ENCODE assay signal across 20 mouse cellular contexts in the genomic region with DNA sequence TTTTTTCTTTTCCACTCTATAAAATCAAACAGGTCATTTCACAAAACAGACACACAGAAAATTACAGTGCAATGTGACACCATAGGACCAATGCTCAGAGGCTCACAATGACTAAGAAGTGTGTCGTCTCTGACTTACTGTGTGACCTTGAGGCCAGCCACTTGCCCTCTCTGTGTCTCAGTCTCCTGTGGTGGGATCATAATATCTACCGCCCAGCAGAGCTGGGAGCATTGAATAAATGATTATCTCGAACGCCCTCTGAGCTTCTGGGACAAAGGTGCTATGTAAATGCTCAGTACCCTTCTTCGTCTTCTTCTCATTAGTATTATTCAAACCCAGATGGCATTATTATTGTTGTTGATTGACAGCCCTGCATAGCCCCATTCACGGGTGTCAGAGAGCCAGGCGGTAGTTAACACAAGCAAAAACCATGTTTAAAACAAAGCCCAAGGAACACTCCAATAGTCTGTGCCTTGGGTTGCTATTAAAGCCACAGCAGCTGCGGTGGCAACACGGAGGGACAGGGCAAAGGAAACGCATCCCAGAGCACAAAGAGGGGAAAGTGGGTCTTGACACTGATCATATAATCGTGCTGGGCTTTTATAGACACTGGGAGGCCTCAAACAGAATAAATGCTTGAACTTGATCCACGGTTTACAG. TPM values are rescaled to one million over a fixed set of nuclear protein-coding genes. Genes with fewer than 3 reads are reported as not detected.
DNase-seq lines count a peak whose midpoint lies in the region; ATAC-seq and TF ChIP-seq lines count a peak whose summit lies in the region.
"Had no signal": no experiment of that assay in that cellular context is flagged by ENCODE, and none has a peak within 500 bp of the region (broad histone marks: within the 10 kb centered on the region; RNA-seq: fewer than 3 reads in every experiment).

No protein-coding gene starts in this region.

- ATAC-seq in forebrain, embryonic 15.5 days (replicated peaks): peak; percentile 95
- peak; percentile 89 for ATAC-seq in midbrain, embryonic 12.5 days (ENCODE audit: low FRiP score, low read depth)
- no peak for ATAC-seq in inflammation-experienced regulatory T-cells, adult 6 months
- ATAC-seq in frontal cortex, adult (ENCODE audit: low TSS enrichment): no peak
- ATAC-seq: intestine, embryonic 15.5 days had no signal

- H3K4me1 ChIP-seq in forebrain, embryonic 15.5 days: peaks cover 19% of the 10 kb centered on the region
- H3K4me1 ChIP-seq in midbrain, embryonic 12.5 days: peaks cover 14% of the 10 kb centered on the region
- H3K4me1 ChIP-seq: embryonic facial prominence, embryonic 13.5 days; heart, embryonic 10.5 days; intestine, embryonic 15.5 days; liver, embryonic 13.5 days had no signal

- H3K9me3 ChIP-seq in forebrain, embryonic 15.5 days: no peaks in the 10 kb centered on the region
- H3K9me3 ChIP-seq in midbrain, embryonic 12.5 days: no peaks in the 10 kb centered on the region
- H3K9me3 ChIP-seq: embryonic facial prominence, embryonic 13.5 days; heart, embryonic 10.5 days; intestine, embryonic 15.5 days had no signal

- no peak overlapping the region for H3K4me2 ChIP-seq in forebrain, embryonic 15.5 days (replicated peaks)
- no peak overlapping the region for H3K4me2 ChIP-seq in midbrain, embryonic 12.5 days (replicated peaks)
- H3K4me2 ChIP-seq: embryonic facial prominence, embryonic 13.5 days; intestine, embryonic 15.5 days; liver, embryonic 13.5 days had no signal

- no peaks in the 10 kb centered on the region for H3K36me3 ChIP-seq in forebrain, embryonic 15.5 days
- no peaks in the 10 kb centered on the region for H3K36me3 ChIP-seq in midbrain, embryonic 12.5 days
- H3K36me3 ChIP-seq: embryonic facial prominence, embryonic 13.5 days; heart, embryonic 10.5 days; intestine, embryonic 15.5 days; liver, embryonic 13.5 days had no signal

- TF ChIP-seq POLR2A in brain, embryonic 14.5 days (IDR thresholded peaks at IDR 0.05; ENCODE audit: borderline replicate concordance, extremely low read depth, insufficient read depth, insufficient read length, poor library complexity, severe bottlenecking): no peak

- H3K27ac ChIP-seq in forebrain, embryonic 15.5 days (replicated peaks): peak overlapping the region; percentile 90
- H3K27ac ChIP-seq in midbrain, embryonic 12.5 days (replicated peaks): peak overlapping the region; percentile 58
- H3K27ac ChIP-seq: embryonic facial prominence, embryonic 13.5 days; heart, embryonic 10.5 days; intestine, embryonic 15.5 days; left cerebral cortex, adult 2 months; liver, embryonic 13.5 days had no signal

- 12% methylated on average over 12 of the region's 12 CpGs for WGBS in forebrain, embryonic 15.5 days
- WGBS in midbrain, embryonic 12.5 days: 30% methylated on average over 12 of the region's 12 CpGs

- no peak overlapping the region for H3K4me3 ChIP-seq in forebrain, embryonic 15.5 days
- no peak overlapping the region for H3K4me3 ChIP-seq in midbrain, embryonic 12.5 days
- H3K4me3 ChIP-seq: embryonic facial prominence, embryonic 13.5 days; erythroblast, embryonic 14.5 days; heart, embryonic 10.5 days; intestine, embryonic 15.5 days; left cerebral cortex, adult 2 months; liver, embryonic 13.5 days had no signal

- H3K9ac ChIP-seq in forebrain, embryonic 15.5 days (replicated peaks): no peak overlapping the region
- no peak overlapping the region for H3K9ac ChIP-seq in midbrain, embryonic 12.5 days (replicated peaks)
- H3K9ac ChIP-seq: embryonic facial prominence, embryonic 13.5 days; intestine, embryonic 15.5 days; liver, embryonic 13.5 days had no signal

- no peaks in the 10 kb centered on the region for H3K27me3 ChIP-seq in forebrain, embryonic 15.5 days
- H3K27me3 ChIP-seq in midbrain, embryonic 12.5 days: no peaks in the 10 kb centered on the region
- H3K27me3 ChIP-seq: embryonic facial prominence, embryonic 13.5 days; intestine, embryonic 15.5 days; liver, embryonic 13.5 days had no signal

- peak; percentile 94 for DNase-seq in brain, embryonic 14.5 days (ENCODE audit: low read depth)
- peak; percentile 45 for DNase-seq in brain, embryonic 18.5 days (ENCODE audit: low read depth, low spot score)
- no peak for DNase-seq in thymus, adult 18-20 months
- no peak for DNase-seq in MN1 (ENCODE audit: low spot score)
- DNase-seq: adrenal gland, postnatal 10 days; cerebellum, adult 9-10 months; heart, postnatal 4 days; liver, embryonic 13.5 days; lung, adult 2 months; spleen, adult 18-20 months; thymus, postnatal 14 days had no signal

- TF ChIP-seq CTCF in brain, embryonic 14.5 days (IDR thresholded peaks at IDR 0.05; ENCODE audit: borderline replicate concordance, extremely low read depth, insufficient read depth, insufficient read length): no peak

RNA-seq across cellular contexts. Expression of gene Parp11, which starts 29.0 kb away (rescaled TPM):
- 86.1 and 86.6 TPM in 2 replicates for polyA plus RNA-seq in brain, embryonic 14.5 days (2012; rRNA removed)
- polyA plus RNA-seq in forebrain, embryonic 15.5 days (2015; fragmentation: Nextera tagmentation; extraction: Ambion mirVana): 80.1 and 82.1 TPM in 2 replicates
- 71.8 and 72.0 TPM in 2 replicates for polyA plus RNA-seq in midbrain, embryonic 12.5 days (2016; fragmentation: Nextera tagmentation; extraction: Ambion mirVana)
- 10 to 100 TPM; 33.3 to 66.4 (median 57.1) TPM for polyA plus RNA-seq in inflammation-experienced regulatory T-cells, adult 6 months (2017; shearing (Covaris generic))

Comparison
In these comparisons a context has a peak if more than half of its experiments do, and no peak if none do; other contexts are left out.
1. DNase-seq: peak in brain, embryonic 14.5 days (single experiment) and brain, embryonic 18.5 days (single experiment); none in thymus, adult 18-20 months (0 of 2) and MN1 (single experiment).
2. ATAC-seq: peak in forebrain, embryonic 15.5 days (single experiment) and midbrain, embryonic 12.5 days (single experiment); none in inflammation-experienced regulatory T-cells, adult 6 months (single experiment) and frontal cortex, adult (single experiment).